Mouse (Mus musculus) cerebellum, adult (tissue): ENCODE measurements around the gene Cort.
A peak's percentile ranks its signal among the peaks of the same experiment; 100 is the strongest.
"Not testable (repeated sequence)": the region's sequence is repeated elsewhere in the genome, so short reads cannot be mapped to it uniquely, and the experiment has no call there.

Experiments used
- ATAC-seq: cut with Nextera tagmentation; 2 replicates; pipeline ENCODE4 v1.9.2; 2017; ENCODE audit warnings: mild to moderate bottlenecking, moderate library complexity, mixed read lengths; ENCODE audit not compliant: insufficient number of reproducible peaks, low FRiP score, low TSS enrichment

Gene Cort

GRCm38 (mm10) chr4:149148084-149148483 lies 21.5 kb upstream of the Cort start:
- no peak for ATAC-seq

GRCm38 (mm10) chr4:149147528-149147927 lies 21.0 kb upstream of the Cort start:
- ATAC-seq: no peak

GRCm38 (mm10) chr4:149145151-149145550 lies 18.6 kb upstream of the Cort start:
- ATAC-seq: no peak

- ATAC-seq: peak; percentile 78; the same call in 1 of the 2 replicates
Observed at GRCm38 (mm10) chr4:149144459-149144858, 17.9 kb upstream of the Cort start.

GRCm38 (mm10) chr4:149143594-149143993 lies 17.0 kb upstream of the Cort start:
- no peak for ATAC-seq

GRCm38 (mm10) chr4:149138515-149138914 lies 12.0 kb upstream of the Cort start:
- no peak for ATAC-seq

- peak; percentile 86 for ATAC-seq
Observed at GRCm38 (mm10) chr4:149136982-149137770, 10.6 kb upstream of the Cort start, which contains the start of gene Cenps. TSS of gene Cenps (minus strand) at chr4:149137629.

- no peak for ATAC-seq
Observed at GRCm38 (mm10) chr4:149136116-149136850, 9.7 kb upstream of the Cort start.

GRCm38 (mm10) chr4:149133395-149133794 lies 6.8 kb upstream of the Cort start:
- ATAC-seq: no peak

GRCm38 (mm10) chr4:149131789-149132565 lies 5.4 kb upstream of the Cort start:
- no peak for ATAC-seq

GRCm38 (mm10) chr4:149131021-149131752 lies 4.6 kb upstream of the Cort start:
- ATAC-seq: no peak

GRCm38 (mm10) chr4:149128467-149128866 lies 1.9 kb upstream of the Cort start:
- no peak for ATAC-seq

- no peak for ATAC-seq
Observed at GRCm38 (mm10) chr4:149126115-149126509, 451 bp downstream of the Cort start.

- no peak for ATAC-seq
Observed at GRCm38 (mm10) chr4:149125341-149126114, 1.0 kb downstream of the Cort start.

- no peak for ATAC-seq
Observed at GRCm38 (mm10) chr4:149123432-149123831, 3.1 kb downstream of the Cort start.

- not testable (repeated sequence) for ATAC-seq
Observed at GRCm38 (mm10) chr4:149119978-149120562, 6.5 kb downstream of the Cort start.

- ATAC-seq: peak; percentile 93
Observed at GRCm38 (mm10) chr4:149103875-149104561, 22.5 kb downstream of the Cort start, which contains the start of gene Dffa. TSS of gene Dffa (plus strand) at chr4:149104146.

GRCm38 (mm10) chr4:149101456-149101855 lies 25.1 kb downstream of the Cort start:
- no peak for ATAC-seq
